Mouse (Mus musculus) intestine, postnatal 0 days (tissue): ENCODE results near the gene BC055324. TPM values are rescaled to one million over a fixed set of nuclear protein-coding genes. Genes with fewer than 3 reads are reported as not detected.

Source experiments
- ATAC-seq: fragments of 200-750 bp; cut with Nextera tagmentation; 2 replicates; pipeline ENCODE4 v1.8.0; 2017; ENCODE audit warnings: mild to moderate bottlenecking, moderate TSS enrichment, moderate library complexity
- H3K27ac ChIP-seq: fragments of 300-500 bp; sonication (generic); 2 replicates; pipeline ENCODE4 v1.5.1; 2014; ENCODE audit warnings: mild to moderate bottlenecking, low read depth, low read length, moderate library complexity
- H3K27me3 ChIP-seq: fragments of 300-500 bp; sonication (generic); replicated peaks from 2 replicates; pipeline ENCODE4 v1.6.1; 2014; ENCODE audit warnings: low read length, mixed read lengths; ENCODE audit not compliant: control insufficient read depth, insufficient read depth
- H3K36me3 ChIP-seq: fragments of 300-500 bp; sonication (generic); 2 replicates; pipeline ENCODE4 v1.6.1; 2014; ENCODE audit warnings: mild to moderate bottlenecking, moderate library complexity; ENCODE audit not compliant: control insufficient read depth, insufficient read depth
- H3K4me1 ChIP-seq: fragments of 300-500 bp; sonication (generic); replicated peaks from 2 replicates; pipeline ENCODE4 v1.6.1; 2014; ENCODE audit warnings: antibody characterized with exemption, low read length, mixed read lengths; ENCODE audit not compliant: control insufficient read depth, insufficient read depth
- H3K4me2 ChIP-seq: fragments of 300-500 bp; sonication (generic); replicated peaks from 2 replicates; pipeline ENCODE4 v1.6.1; 2014; ENCODE audit warnings: low read depth, mild to moderate bottlenecking, moderate library complexity
- H3K4me3 ChIP-seq: fragments of 300-500 bp; sonication (generic); 2 replicates; pipeline ENCODE4 v1.5.1; 2014; ENCODE audit warnings: low read depth, low read length
- H3K9ac ChIP-seq: fragments of 300-500 bp; sonication (generic); 2 replicates; pipeline ENCODE4 v1.6.1; 2014; ENCODE audit warnings: mild to moderate bottlenecking, low read depth, low read length
- H3K9me3 ChIP-seq: fragments of 300-500 bp; sonication (generic); 2 replicates; pipeline ENCODE4 v1.6.1; 2016; ENCODE audit warnings: mixed run types; ENCODE audit not compliant: control insufficient read depth
- CTCF ChIP-seq: sonication (generic); IDR thresholded peaks from 2 replicates; pipeline ENCODE4 v1.5.1; 2016; ENCODE audit warnings: low read depth, mild to moderate bottlenecking, control low read depth, antibody characterized with exemption, moderate library complexity
- WGBS: fragments of 180-500 bp; shearing (Covaris S2); extraction: QIAGEN DNeasy Blood & Tissue Kit; methylation state at CpG from one replicate; pipeline ENCODE4 v1.1.7; 2014; 5-methylcytosine and 5-hydroxymethylcytosine counted together
- polyA plus RNA-seq: library from polyadenylated mRNA; unstranded; fragments of >200 nt; fragmentation: Nextera tagmentation; extraction: Ambion mirVana; gene quantifications from 2 replicates; pipeline ENCODE4 v1.2.1, GENCODE M21; 2015

Gene BC055324
- polyA plus RNA-seq, 1 experiment from 2014 or later: 3.2 TPM

- Histone ChIP-seq H3K36me3 (no peaks in the 10 kb centered on the region), H3K27ac (no peak overlapping the region), H3K27me3 (no peaks in the 10 kb centered on the region), H3K4me2 (no peak overlapping the region), H3K9me3 (no peaks in the 10 kb centered on the region), H3K4me3 (no peak overlapping the region), H3K9ac (no peak overlapping the region), H3K4me1 (no peaks in the 10 kb centered on the region)
- TF ChIP-seq CTCF: no peak
- ATAC-seq: no peak
- 61% methylated on average over 6 of the region's 6 CpGs for WGBS
These were observed 25.2 kb upstream of the BC055324 start for GRCm38 (mm10) chr1:164019789-164020188.

GRCm38 (mm10) chr1:164018221-164018896 is 23.8 kb upstream of the BC055324 start:
- Histone ChIP-seq H3K27ac (no peak overlapping the region), H3K4me1 (no peaks in the 10 kb centered on the region), H3K4me3 (no peak overlapping the region), H3K36me3 (no peaks in the 10 kb centered on the region), H3K4me2 (no peak overlapping the region), H3K27me3 (no peaks in the 10 kb centered on the region), H3K9me3 (no peaks in the 10 kb centered on the region), H3K9ac (no peak overlapping the region)
- no peak for ATAC-seq
- TF ChIP-seq CTCF: no peak
- 71% methylated on average over 16 of the region's 16 CpGs for WGBS

GRCm38 (mm10) chr1:164014616-164015015 is 20.0 kb upstream of the BC055324 start:
- Histone ChIP-seq H3K27ac (no peak overlapping the region), H3K4me2 (no peak overlapping the region), H3K9ac (no peak overlapping the region), H3K36me3 (no peaks in the 10 kb centered on the region), H3K4me1 (no peaks in the 10 kb centered on the region), H3K4me3 (no peak overlapping the region), H3K27me3 (no peaks in the 10 kb centered on the region), H3K9me3 (no peaks in the 10 kb centered on the region)
- no peak for ATAC-seq
- 74% methylated on average over 1 of the region's 1 CpGs for WGBS
- no peak for TF ChIP-seq CTCF

GRCm38 (mm10) chr1:164009235-164009634 is 14.6 kb upstream of the BC055324 start:
- TF ChIP-seq CTCF: peak; percentile 77
- no peak for ATAC-seq
- H3K4me3 ChIP-seq: no peak overlapping the region
- no peak overlapping the region for H3K4me2 ChIP-seq
- no peak overlapping the region for H3K27ac ChIP-seq
- H3K9ac ChIP-seq: no peak overlapping the region
- no peaks in the 10 kb centered on the region for H3K36me3 ChIP-seq
- H3K4me1 ChIP-seq: no peaks in the 10 kb centered on the region
- 37% methylated on average over 2 of the region's 2 CpGs for WGBS
- H3K27me3 ChIP-seq: no peaks in the 10 kb centered on the region
- H3K9me3 ChIP-seq: no peaks in the 10 kb centered on the region

- no peak for ATAC-seq
- Histone ChIP-seq H3K9me3 (no peaks in the 10 kb centered on the region), H3K4me1 (no peaks in the 10 kb centered on the region), H3K4me3 (no peak overlapping the region), H3K9ac (no peak overlapping the region), H3K27me3 (no peaks in the 10 kb centered on the region), H3K27ac (no peak overlapping the region), H3K4me2 (no peak overlapping the region), H3K36me3 (no peaks in the 10 kb centered on the region)
- 72% methylated on average over 3 of the region's 3 CpGs for WGBS
- no peak for TF ChIP-seq CTCF
These were observed 9.7 kb upstream of the BC055324 start for GRCm38 (mm10) chr1:164004311-164004710.

GRCm38 (mm10) chr1:164001831-164002452 is 7.3 kb upstream of the BC055324 start:
- H3K27ac ChIP-seq: no peak overlapping the region
- 66% methylated on average over 6 of the region's 6 CpGs for WGBS
- no peaks in the 10 kb centered on the region for H3K27me3 ChIP-seq
- no peak overlapping the region for H3K9ac ChIP-seq
- H3K4me2 ChIP-seq: no peak overlapping the region
- H3K4me1 ChIP-seq: no peaks in the 10 kb centered on the region
- TF ChIP-seq CTCF: no peak
- no peak for ATAC-seq
- H3K9me3 ChIP-seq: no peaks in the 10 kb centered on the region
- no peak overlapping the region for H3K4me3 ChIP-seq
- H3K36me3 ChIP-seq: no peaks in the 10 kb centered on the region
